Mouse (Mus musculus): ENCODE measurements around the gene Rasgef1b.

Rasgef1b gene

DNA sequence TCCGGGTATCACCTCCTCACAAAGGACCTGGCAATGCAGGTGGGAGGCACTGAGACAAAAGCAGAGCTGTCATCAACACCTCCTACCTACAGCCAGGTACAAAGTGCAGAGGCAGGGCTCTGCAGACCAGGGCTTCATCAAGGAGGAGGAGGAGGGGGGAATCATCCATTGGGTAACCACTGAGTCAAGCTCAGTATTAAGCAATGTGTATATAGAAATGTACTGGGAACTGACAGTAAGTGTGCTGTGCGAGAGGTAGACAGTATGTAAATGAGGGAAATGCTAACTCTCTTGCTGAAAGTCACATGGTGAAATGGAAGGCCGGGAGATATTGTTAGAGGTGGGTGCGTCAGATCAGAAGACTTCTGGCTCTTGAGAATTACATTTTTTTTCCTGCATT is 294.6 kb downstream of the Rasgef1b start:
- no peak for DNase-seq

DNA sequence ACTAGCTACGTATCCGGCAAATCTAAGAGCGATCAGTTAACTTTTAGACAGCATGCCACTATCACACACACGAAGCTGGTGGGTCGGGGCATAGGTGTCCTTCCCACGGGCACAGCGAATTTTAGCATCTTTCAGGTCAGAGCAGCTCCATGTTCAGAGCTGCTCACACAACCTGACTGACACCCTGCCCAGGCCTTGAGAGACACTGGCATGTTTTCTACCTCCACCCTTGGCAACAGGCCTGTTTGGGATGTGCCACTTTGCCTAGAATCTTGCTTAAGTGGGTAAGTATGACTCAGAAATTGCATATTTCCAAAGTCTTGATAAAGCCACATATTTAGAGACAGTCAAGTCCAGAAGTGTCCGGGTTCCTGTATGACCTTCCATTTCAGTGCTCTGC is 296.4 kb downstream of the Rasgef1b start:
- no peak for DNase-seq

DNA sequence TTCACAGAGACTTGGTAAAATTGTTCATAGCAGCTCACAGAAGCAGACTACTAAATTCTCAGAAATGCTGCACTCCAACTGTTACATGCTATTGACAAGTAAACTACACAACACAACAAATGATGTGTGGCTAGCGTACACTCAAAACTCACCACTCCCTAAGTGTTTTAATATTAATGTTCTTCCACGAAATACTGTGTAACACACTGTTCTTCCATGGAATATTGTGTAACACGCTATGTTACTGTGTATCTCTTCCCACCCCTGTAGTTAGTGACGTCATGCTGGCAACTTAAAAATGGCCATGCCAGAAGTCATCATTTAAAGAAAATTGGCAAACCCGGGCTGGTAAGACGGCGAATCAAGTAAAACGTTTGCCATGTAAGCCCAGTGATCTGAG is 299.6 kb downstream of the Rasgef1b start:
- DNase-seq: no peak

DNA sequence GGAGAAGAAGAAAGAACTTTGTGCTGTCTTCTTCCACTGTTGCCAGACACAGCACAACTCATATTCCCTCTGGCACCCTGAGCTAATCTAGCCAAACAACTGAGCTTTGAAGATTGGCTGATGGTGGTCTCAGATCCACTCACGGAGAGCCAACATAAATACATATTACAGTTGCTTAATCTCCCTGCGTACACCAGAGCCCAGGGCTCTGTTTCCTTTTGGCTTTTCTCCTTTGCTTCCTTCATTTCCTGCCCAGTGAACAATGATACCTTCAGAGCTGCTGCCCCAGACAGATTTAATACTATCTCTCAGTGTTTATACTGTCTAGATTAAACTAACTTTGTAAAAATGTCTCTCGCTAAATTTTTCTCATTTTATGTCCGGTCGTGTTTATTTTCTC is 300.2 kb downstream of the Rasgef1b start:
- DNase-seq: no peak

DNA sequence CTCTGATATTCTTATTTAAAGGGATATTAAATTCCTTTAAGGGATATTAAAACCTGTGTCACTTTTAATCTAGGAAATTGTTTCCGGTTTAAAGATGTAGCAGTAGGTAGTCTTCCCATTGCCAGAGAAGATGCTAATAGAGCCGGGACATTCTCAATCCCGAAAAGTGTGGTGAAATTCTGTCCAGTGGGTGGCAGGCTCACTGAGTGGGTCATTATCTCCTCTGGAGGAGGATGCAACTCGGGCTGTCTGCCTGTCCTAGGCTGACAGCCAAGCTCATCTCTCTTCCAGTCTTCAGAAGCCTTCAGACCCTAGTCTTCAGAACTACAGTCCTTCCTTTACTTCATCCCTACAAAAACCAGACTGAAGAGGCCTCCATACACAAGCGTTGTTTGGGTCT is 305.6 kb downstream of the Rasgef1b start:
- DNase-seq: no peak

DNA sequence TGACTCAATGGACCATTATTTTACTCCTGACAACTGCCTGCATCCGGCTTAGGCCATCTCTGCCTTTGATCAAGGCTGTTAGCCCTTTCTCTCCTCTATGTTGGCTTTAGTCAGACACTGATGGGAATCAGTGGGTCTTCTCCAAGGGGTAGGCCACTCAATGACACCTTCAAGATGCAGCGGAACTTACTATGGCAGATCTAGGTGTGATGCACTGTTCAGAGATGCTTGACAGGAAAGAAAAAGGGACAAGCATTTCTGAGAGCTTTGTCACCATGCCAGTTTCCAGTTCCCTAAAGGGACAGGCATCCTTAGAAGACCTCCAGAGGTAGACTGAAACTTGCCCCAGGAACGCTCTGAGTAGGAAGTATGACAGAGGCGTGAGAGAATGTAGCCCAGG is 306.0 kb downstream of the Rasgef1b start:
- no peak for DNase-seq

DNA sequence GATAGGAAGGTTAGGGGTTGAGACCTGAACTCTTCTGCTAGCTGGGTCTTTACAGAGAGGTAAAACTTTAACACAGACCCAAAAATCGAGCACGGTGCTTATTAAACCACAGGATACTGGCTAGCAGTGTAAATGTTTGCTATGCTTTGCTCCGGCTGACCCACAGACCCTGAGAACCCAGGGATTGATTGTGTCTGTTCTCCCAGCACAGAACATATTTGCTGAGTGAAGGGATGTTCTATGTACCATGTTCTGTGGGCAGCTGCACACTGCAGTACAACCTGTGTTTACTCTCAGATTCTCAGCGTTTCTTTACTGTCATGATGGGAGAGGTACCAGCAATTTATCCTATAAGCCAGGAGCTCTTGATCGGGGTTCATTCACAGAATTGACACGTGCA is 306.8 kb downstream of the Rasgef1b start:
- no peak for DNase-seq

DNA sequence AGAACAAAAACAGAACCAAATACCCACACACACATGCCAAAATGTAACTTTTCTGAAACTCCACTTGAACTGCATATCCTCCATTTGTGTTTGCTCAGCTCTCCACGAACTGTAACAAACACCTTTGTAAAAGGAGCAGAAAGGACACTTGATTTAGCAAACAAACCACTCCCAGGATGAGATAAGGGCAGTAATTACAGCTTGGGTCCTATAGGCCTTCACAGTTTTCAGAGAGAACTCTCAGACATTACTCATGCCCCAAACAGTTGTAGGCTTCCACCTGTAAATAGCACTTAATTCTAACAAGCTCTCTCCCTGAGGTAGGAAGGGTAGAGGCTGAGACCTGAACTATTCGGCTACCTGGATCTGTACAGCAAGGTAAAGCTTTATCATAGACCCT is 309.0 kb downstream of the Rasgef1b start:
- no peak for DNase-seq

DNA sequence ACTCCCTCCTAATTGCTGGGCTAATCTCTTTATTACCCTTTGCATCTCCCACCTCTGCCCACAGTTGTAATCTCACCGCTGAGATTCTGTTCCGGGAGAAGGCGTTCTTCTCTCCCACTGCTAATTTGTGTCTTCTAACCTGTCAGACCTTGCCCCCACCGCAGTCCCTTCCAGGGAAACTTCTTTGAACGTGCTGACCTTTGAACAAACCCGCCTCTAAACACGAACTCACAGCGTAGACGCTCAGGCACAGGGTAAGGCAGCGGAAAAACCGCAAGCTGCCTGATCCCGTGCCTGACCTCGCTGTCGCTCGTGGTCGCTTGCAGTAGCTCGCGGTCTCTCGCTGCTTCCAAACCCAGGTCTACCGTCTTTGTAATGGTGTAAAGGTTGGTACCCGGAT is 312.0 kb downstream of the Rasgef1b start:
- no peak for DNase-seq

DNA sequence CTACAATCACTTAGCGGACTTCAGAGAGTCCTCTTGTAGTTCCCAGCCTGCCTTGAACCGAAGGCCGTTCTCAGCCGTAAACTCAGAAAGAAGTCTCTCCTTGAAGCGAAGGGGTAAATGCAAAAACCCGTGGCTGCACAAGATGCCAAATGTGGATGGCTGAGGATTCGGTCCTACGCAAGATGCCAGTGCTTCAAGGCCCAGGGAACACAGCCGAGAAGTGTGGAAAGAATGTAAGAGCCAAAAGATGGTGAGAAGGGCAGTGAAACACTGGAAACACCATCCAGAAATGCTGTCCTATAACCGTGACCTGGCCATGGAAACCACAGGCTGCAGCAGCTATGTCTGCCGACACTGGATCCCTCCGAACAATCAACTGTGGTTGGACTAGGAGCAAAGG is 313.2 kb downstream of the Rasgef1b start:
- DNase-seq: no peak

DNA sequence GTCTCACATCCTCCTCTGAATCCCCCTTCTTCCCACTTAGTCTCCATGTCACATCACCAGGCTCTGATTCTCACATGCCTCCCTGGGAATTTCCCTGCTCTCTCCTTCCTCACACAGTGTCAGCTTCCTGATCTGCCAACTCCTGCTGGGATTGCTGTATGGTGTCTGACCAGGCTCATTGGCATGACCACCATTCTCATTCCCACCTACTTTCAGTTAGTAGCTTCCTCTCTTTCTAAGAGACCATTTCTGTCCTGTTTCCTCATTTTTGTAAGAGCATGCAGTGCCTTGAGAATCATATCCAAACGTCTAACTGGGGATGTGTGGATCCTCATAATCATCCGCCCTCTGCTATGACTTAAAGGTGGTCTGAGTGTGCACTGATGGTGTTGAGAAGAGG is 313.8 kb downstream of the Rasgef1b start:
- no peak for DNase-seq

DNA sequence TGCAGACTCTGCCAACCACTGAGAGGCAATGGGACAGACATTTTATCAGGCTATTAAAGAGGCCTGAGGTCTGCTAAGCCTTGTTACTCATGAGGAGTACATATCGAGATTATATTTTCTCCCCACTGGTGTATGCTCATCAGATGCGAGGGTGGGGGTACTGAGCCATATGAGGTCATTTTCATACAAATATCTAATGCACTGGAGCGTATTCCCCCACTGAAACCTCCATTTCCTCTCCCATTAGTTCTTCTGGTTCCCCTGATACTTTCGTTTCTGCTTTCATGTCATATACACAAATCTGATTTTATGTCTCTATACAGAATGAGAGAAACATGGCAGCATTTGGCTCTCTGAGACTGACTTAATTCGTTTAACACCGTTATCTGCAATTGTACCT is 314.6 kb downstream of the Rasgef1b start:
- no peak for DNase-seq

DNA sequence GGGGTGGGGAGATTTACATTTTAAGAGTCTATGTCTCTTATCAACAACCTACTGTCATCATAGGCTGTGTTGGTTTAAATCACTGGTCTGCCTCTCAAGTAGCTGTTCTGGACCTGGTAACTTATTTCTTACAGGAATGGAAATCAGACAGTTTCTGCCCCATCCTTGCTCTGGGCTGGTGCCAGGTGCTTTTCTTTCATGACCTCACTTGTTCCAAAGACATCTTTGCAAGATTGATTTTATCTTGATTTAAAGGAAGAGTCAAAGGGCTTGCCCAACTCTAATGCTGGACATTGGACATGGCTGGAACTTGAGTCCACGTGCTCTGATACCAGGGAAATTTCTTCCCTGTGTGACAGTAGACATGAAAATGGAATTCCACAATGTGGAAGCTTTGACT is 315.0 kb downstream of the Rasgef1b start:
- no peak for DNase-seq

DNA sequence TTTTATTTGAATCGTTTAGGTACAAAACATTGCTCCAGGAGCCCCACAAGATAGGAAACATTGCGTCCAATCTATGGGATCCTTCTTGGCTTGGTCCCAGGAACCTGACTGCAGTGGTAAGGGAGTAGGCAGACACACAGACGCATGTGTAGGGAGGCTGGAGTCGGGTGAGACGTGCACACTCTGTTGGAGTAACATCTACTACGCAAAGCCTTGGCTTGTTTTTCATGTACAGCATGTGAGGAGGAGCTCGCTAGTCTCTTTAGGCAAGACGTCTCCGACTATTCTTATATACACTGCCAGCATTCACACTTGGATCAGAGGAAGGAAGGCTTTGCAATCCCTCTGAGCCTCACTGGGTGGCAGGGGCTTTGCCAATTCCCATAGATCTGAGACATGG is 315.5 kb downstream of the Rasgef1b start:
- DNase-seq: no peak

DNA sequence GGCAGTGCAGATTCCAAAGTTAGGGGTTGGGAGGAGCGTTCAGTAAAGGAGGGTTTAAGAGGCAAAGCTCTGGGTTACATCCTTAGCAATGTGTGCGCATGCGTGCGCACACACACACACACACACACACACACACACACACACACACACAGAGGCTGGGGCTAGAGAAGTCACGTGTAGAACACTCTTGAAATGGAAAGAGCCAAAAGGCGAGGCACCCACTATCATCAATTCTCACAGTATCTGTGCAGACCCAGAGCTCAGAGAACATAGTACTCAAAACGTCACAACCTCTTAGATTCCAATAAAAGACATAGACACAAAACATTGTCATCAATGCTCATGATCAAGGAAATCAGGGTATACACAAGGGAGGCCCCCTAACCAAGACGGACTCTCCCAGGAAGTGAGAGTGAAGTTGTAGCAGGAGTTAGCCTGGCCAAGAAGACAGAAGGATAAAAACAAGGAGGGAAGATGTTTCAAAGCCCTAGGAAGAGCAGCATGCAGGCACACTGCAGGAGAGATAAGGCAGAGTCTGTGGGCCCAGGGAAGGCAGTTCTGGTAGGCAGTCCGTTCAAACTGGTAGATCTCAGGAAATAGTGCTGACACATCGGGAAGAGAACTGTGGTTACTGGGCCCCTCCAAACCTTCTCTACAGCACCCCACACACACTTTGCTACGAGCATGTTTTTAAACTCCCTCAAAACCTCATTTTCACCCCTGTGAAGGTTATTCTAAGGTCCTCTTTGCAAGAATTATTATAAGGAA is 324.3 kb downstream of the Rasgef1b start:
- DNase-seq: no peak

DNA sequence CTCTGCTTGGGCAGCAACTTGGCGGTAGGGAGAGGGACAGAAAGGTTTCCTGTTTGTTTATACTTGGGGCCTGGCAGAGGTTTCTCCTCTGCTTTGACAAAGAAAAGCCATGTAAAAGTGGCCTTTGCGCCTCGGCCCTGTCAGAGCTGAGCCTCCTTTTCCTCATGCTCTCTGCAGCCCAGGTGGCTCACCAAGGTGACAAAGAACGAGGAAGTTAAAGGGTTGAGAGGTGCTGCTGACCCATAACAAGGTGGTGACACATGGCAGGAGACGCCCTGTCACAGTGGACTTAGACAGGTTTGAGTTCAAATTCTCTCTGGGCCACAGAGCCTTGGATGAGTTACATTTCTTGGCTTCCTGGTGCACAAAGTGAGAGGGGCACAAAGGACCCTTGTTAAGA is 325.5 kb downstream of the Rasgef1b start:
- DNase-seq: no peak

DNA sequence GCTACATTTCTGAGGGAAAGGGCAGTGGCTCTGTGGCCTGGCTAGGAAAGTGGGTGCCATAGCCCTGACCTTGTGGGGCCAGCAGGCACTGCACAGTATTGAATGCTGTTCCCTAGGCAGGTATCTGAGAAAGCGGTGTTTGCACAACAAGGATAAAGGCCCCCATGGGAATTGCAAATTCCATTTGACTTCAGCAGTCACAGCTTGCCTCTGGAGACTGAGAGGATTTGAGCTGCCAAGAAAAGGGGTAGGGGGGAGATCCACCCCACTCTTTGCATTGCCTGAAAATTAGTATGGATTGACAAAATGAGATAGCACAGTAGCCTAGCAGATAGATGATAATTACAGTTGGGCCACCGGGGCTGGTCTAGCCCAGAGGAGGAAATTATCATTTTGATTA is 326.1 kb downstream of the Rasgef1b start:
- no peak for DNase-seq

DNA sequence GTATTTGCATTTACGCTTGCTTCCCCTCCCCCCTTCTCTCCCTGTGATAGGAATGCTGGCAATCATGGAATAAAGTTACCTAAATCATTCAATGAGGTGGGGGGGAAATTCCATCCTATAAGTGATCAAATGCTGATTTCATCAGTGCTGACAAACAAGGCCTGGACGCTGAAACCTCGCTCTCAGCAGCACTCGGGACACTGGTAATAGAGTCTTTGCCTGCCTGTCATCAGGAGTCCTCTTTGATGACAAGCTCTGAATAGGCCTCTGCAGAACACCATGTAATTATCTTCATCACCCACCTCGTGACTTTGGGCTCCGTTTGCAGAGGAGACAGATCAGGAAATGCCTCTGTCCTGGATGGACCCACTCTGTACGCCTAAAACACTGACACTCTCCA is 326.6 kb downstream of the Rasgef1b start:
- DNase-seq: no peak

DNA sequence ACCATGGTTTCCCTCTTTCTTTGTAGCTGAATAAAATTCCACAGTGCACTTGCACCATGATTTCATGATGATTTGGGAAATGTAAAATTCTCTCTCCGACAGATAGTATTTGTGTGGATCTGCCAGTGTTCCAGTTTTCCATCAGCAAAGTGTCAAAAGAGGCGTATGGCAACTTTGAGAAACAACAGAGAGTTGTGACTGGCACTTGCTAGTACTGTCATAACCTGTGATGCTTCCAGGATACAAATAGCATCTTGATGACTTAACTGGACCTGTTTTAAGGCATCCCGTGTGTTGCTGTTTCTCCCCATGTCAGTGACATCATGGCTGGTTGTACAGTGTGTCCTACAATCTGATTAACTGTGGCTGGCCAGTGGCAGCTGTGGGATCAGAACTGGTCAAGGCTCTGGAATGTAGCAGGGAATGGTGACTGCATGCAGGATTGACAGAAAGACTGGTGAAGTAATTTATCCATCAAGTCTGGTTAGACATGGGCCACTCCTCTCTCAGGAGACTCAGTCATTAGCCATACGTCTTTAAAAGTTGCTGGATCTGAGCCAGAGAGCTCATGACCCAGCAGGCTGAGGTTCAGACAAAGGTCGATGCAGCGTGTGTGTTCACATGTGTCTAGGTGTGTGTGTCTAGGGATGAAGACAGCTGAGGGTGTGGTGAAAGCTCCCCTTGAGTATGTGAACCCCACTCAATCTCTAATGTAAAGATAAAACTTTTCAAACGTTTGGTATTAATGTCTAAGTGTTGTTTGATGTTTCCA is 328.8 kb downstream of the Rasgef1b start:
- DNase-seq: no peak

DNA sequence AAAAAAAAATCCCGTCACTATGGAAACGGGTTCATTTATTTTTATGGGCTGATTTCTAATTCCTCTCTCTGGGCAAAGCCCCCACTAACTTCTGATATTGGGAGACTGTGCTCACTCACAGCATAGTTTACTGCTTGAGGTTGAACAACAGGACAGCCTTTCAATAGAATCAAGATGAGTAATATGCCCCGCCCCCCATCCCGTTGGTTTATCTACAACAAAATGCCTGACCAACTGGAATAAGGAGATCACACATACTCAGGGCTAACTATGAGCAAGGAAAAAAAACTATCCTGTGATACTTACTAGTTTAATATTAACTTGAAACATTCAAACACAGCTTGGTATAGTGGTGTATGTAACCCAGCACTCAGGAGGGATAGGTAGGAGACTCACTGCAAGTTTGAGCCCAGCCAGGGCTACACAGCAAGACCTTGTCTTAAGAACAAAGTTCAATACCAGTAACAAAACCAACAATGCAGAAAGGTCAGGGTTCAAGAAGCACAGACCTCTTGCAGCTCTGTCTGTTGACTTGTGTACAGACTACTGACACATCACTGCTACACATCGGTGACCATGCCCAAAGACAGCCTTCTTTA is 330.3 kb downstream of the Rasgef1b start:
- no peak for DNase-seq

DNA sequence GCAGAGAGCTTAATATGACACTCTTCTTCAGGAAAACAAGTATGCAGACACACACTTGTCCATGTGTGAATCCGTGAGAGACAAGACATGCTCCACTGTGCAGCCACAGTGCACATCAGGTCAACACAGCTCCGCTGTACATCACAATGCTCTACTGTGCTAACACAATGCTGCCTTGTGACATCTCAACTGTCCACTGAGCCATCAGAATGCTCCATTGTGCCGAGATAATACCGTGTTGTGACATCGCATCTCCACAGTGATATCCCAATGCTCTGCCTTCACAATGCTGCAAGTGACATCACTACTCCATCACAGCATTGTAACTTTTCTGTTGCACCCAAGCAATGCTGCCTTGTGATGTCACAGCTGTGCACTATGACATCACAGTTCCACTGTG is 334.3 kb downstream of the Rasgef1b start:
- DNase-seq: peak; percentile 3

DNA sequence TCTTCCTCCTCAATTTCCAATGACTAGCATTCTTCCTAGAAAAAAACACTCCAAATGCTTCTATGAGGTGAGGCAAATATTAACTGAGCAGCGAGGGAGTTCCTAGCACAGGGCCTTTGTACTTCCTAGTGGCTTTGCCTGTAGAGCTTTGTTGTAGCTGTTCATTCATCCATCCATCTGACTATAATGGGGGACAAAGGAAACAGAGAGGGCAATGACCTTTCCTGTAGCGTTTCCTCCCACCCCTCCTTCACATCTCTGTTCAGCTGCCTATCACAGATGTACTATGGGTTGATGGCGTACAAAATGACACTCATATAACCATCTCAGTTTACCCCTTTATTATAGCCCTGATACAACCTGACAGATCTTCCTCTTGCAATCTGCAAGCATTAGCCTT is 337.3 kb downstream of the Rasgef1b start:
- DNase-seq: no peak

DNA sequence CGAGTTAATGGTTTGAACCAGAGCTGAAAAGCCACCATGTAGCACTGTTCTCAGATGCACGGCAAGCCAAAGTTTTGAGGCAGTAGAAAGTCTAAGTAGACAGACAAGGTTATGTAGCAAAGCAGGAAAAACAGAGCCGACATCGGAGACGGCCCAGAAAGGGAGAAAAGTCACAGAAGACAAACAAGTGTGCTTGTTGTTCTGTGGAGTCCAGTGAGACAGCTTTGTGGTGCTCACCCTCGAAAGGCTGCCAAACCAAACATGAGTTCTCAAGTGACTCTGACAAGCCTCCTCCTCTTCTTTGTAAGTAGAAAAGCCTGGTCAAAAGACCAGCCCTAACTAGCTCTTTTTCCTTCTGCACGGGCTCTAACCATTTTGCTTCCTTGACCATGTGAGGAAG is 338.1 kb downstream of the Rasgef1b start:
- no peak for DNase-seq

DNA sequence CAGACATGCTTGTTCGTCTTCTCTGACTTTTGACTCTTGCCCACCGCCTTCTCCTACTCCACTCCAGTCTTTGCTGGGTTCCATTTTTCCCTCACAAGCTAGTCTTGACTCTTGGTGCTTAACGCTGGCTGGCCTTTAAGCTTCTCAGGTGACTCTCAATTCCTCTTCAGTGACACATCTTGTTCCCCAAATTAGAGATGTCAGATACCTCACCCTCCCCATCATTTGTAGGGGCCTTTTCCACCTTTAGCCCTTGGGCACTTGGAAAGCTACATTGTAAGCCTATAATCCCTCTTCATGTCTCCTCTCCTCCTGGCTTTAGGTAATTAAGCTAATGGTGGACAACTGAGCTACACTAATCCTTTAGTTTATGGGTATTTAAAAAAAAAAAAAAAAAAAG is 338.6 kb downstream of the Rasgef1b start:
- no peak for DNase-seq

Measured in cerebellum, adult 9-11 months (tissue).